Mouse (Mus musculus) heart, embryonic 15.5 days (tissue): Measurements from ENCODE around the gene Rac2. TPM values are rescaled to one million over a fixed set of nuclear protein-coding genes. Genes with fewer than 3 reads are reported as not detected.

ENCODE experiments used
- ATAC-seq: fragments of 200-750 bp; cut with Nextera tagmentation; replicated peaks from 2 replicates; pipeline ENCODE4 v1.8.0; 2017; ENCODE audit warnings: low read depth, moderate TSS enrichment; ENCODE audit not compliant: insufficient number of reproducible peaks, insufficient read depth, low FRiP score
- H3K27ac ChIP-seq: fragments of 300-500 bp; sonication (generic); 2 replicates; pipeline ENCODE4 v1.5.1; 2015; ENCODE audit warnings: mild to moderate bottlenecking, inconsistent platforms
- H3K27me3 ChIP-seq: fragments of 300-500 bp; sonication (generic); 2 replicates; pipeline ENCODE4 v1.6.1; 2015; ENCODE audit warnings: inconsistent platforms
- H3K36me3 ChIP-seq: fragments of 300-500 bp; sonication (generic); 2 replicates; pipeline ENCODE4 v1.6.1; 2015; ENCODE audit warnings: mild to moderate bottlenecking, inconsistent platforms
- H3K4me1 ChIP-seq: fragments of 300-500 bp; sonication (generic); replicated peaks from 2 replicates; pipeline ENCODE4 v1.6.1; 2015; ENCODE audit warnings: inconsistent platforms
- H3K4me2 ChIP-seq: fragments of 300-500 bp; sonication (generic); 2 replicates; pipeline ENCODE4 v1.6.1; 2015; ENCODE audit warnings: inconsistent platforms, mild to moderate bottlenecking, moderate library complexity
- H3K4me3 ChIP-seq: fragments of 300-500 bp; sonication (generic); 2 replicates; pipeline ENCODE4 v1.5.1; 2015; ENCODE audit warnings: mild to moderate bottlenecking, inconsistent platforms
- H3K9ac ChIP-seq: fragments of 300-500 bp; sonication (generic); 2 replicates; pipeline ENCODE4 v1.6.1; 2015; ENCODE audit warnings: mild to moderate bottlenecking, inconsistent platforms
- H3K9me3 ChIP-seq: fragments of 300-500 bp; sonication (generic); replicated peaks from 2 replicates; pipeline ENCODE4 v1.6.1; 2016; ENCODE audit warnings: inconsistent platforms
- WGBS: fragments of 180-500 bp; shearing (Covaris S2); methylation state at CpG from one replicate; pipeline ENCODE4 v1.1.7; 2015; ENCODE audit warnings: mixed read lengths; 5-methylcytosine and 5-hydroxymethylcytosine counted together
- polyA plus RNA-seq: library from polyadenylated mRNA; unstranded; fragments of >200 nt; fragmentation: Nextera tagmentation; extraction: Ambion mirVana; gene quantifications from 2 replicates; pipeline ENCODE4 v1.2.1, GENCODE M21; 2015

Rac2 gene
- polyA plus RNA-seq, 1 experiment from 2014 or later = 9.3 TPM

GRCm38 (mm10) chr15:78588049-78588448, 15.5 kb upstream of the Rac2 start:
- Histone ChIP-seq H3K4me3 (no peak overlapping the region), H3K4me1 (no peaks in the 10 kb centered on the region), H3K4me2 (no peak overlapping the region), H3K9me3 (no peaks in the 10 kb centered on the region), H3K36me3 (no peaks in the 10 kb centered on the region), H3K27ac (no peak overlapping the region), H3K9ac (no peak overlapping the region), H3K27me3 (no peaks in the 10 kb centered on the region)
- no peak for ATAC-seq
- 61% methylated on average over 4 of the region's 4 CpGs for WGBS

GRCm38 (mm10) chr15:78587050-78587994, 14.7 kb upstream of the Rac2 start:
- Histone ChIP-seq H3K4me2 (no peak overlapping the region), H3K4me3 (no peak overlapping the region), H3K4me1 (no peaks in the 10 kb centered on the region), H3K9ac (no peak overlapping the region), H3K36me3 (no peaks in the 10 kb centered on the region), H3K27ac (no peak overlapping the region), H3K27me3 (no peaks in the 10 kb centered on the region), H3K9me3 (no peaks in the 10 kb centered on the region)
- 51% methylated on average over 18 of the region's 18 CpGs for WGBS
- no peak; the same call in 1 of the 2 replicates for ATAC-seq

GRCm38 (mm10) chr15:78585404-78585803, 12.8 kb upstream of the Rac2 start:
- no peak for ATAC-seq
- no peak overlapping the region for H3K9ac ChIP-seq
- no peak overlapping the region for H3K27ac ChIP-seq
- no peaks in the 10 kb centered on the region for H3K9me3 ChIP-seq
- peaks cover 8% of the 10 kb centered on the region for H3K4me1 ChIP-seq
- no peaks in the 10 kb centered on the region for H3K36me3 ChIP-seq
- no peak overlapping the region for H3K4me2 ChIP-seq
- no peaks in the 10 kb centered on the region for H3K27me3 ChIP-seq
- H3K4me3 ChIP-seq = no peak overlapping the region
- WGBS = 83% methylated on average over 7 of the region's 7 CpGs

DNA sequence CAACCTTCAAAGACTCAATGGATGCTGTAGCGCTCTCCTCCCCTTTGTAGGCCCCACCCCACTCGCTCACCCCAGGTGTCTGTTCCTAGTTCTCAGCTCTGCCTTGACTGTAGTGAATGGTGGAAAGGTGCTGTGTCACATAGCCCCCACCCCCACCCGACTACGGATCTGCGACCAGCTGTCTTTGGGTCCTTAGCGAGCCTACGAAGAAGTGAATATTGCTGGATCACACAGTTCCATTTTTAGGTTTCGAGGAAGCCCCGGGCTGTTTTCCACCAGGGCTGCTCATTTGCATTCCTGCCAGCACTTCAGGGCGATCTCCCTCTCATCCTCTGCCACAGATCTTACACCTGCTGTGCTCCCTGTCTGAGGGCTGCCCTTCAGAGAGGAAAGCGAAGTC, 10.8 kb upstream of the Rac2 start:
- no peak overlapping the region for H3K27ac ChIP-seq

DNA sequence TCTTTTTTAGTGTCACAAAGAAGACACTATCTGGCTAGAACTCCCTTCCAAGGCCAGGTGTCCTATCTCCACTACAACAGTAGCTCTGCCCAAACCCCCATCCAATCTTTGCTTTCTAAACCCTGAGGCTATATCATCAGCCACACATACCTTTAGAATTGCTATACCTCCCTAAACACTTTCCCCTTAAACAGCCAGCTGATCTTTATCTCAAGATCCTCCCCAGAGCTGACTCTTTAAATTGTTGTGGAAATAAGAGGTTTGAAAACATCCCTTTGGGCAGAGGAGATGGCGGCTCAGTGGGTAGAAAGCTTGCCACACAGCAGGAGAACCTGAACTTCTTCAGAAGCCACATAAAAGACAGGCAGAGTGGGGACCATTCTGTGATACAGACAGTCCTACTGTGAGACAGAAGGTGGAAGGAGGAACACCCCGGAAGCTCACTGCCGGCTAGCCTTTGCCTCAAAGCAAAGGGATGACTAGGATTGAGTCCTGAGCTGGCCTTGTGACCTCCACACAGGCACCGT, 3.8 kb upstream of the Rac2 start:
- Histone ChIP-seq H3K9ac (no peak overlapping the region), H3K4me1 (peaks cover 28% of the 10 kb centered on the region), H3K9me3 (no peaks in the 10 kb centered on the region), H3K4me3 (no peak overlapping the region), H3K4me2 (no peak overlapping the region), H3K36me3 (no peaks in the 10 kb centered on the region), H3K27me3 (no peaks in the 10 kb centered on the region), H3K27ac (no peak overlapping the region)
- 76% methylated on average over 4 of the region's 4 CpGs for WGBS
- ATAC-seq = no peak

More for the DNA sequence above, 10.8 kb upstream of the Rac2 start:
- no peaks in the 10 kb centered on the region for H3K27me3 ChIP-seq
- H3K4me2 ChIP-seq = no peak overlapping the region
- ATAC-seq = no peak
- no peaks in the 10 kb centered on the region for H3K9me3 ChIP-seq
- no peak overlapping the region for H3K9ac ChIP-seq
- no peak overlapping the region for H3K4me3 ChIP-seq
- H3K36me3 ChIP-seq = no peaks in the 10 kb centered on the region
- peaks cover 19% of the 10 kb centered on the region for H3K4me1 ChIP-seq
- 26% methylated on average over 11 of the region's 11 CpGs for WGBS

DNA sequence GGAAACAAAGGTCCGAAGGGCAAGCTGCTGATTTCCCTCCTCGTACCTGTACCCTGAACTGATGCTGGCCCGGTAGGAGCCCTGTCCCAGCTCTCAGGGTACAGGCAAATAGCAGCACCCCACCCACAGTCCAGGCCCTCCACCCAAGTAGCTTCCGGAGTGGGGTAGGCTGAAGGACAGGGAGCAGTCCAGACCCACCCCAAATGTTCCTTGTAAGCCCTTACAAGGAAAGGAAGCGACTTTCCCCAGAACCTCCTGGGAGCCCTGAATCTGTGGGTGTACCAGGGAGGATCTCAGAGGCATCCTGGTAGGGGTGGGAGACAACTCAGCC, 348 bp downstream of the Rac2 start:
- ATAC-seq = no peak
- H3K36me3 ChIP-seq = no peaks in the 10 kb centered on the region
- no peak overlapping the region for H3K9ac ChIP-seq
- no peaks in the 10 kb centered on the region for H3K27me3 ChIP-seq
- H3K4me2 ChIP-seq = no peak overlapping the region
- H3K9me3 ChIP-seq = no peaks in the 10 kb centered on the region
- H3K4me1 ChIP-seq = peaks cover 13% of the 10 kb centered on the region
- peak overlapping the region; percentile 43 for H3K27ac ChIP-seq
- peak overlapping the region; percentile 32 for H3K4me3 ChIP-seq
- WGBS = 82% methylated on average over 5 of the region's 5 CpGs

DNA sequence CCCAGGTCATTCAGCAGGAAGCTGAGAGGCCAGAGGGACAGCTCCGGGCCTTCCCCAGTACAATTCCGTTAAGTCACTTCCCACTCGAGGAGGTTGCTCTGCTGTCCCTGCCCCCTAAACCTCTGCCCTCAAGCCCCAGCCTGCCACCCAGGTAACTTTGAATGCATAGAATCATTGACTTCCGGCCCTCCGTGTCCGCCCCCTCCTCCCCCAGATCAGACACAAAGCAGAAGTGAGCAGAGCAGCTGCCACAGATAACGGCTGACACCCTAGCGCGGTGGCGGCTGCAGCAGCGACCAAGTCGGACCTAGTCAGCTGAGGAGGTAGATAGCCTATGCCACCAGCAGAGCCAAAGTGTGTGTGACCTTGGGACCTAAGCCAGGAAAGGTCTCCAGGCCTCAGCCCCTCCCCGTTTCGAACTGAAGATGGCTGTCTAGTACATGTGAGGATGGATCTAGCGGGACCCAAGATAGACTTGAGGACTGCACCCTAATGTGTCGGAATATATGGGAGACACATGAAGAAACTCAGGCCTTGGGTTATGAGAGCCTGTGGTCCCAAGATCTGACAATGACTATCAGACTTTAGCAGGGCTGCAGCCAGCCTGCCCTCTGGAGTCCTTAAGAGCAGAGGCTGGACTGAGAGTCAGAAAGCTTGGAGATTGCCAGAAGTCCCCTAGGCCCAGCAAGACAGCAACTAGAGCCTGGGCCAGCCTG, 871 bp downstream of the Rac2 start:
- no peaks in the 10 kb centered on the region for H3K36me3 ChIP-seq
- H3K27ac ChIP-seq = peak overlapping the region; percentile 43
- no peaks in the 10 kb centered on the region for H3K27me3 ChIP-seq
- no peaks in the 10 kb centered on the region for H3K9me3 ChIP-seq
- H3K4me1 ChIP-seq = peaks cover 13% of the 10 kb centered on the region
- peak overlapping the region; percentile 7; the same call in 1 of the 2 replicates for H3K4me2 ChIP-seq
- 16% methylated on average over 16 of the region's 16 CpGs for WGBS
- no peak overlapping the region for H3K9ac ChIP-seq
- peak; percentile 36; the same call in 1 of the 2 replicates for ATAC-seq
- peak overlapping the region; percentile 32 for H3K4me3 ChIP-seq

DNA sequence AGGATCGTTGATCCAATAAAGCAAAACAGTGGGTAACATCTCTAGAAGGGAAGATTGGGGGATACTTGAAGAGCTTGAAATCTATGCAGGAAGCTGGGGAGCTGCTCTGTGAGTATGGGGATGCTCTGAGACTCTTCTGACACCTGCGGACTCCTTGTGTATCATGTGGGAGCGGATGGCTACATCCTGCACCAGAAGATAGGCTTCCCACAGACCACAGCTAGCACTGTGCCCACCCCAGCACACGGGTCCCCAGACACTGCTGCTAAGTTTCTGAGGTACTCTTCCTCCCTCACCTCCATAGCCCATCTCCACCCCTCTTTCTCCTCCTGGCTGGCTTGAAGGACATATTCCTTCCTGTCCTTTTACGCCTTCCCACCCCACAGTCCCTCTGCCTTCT, 2.4 kb downstream of the Rac2 start:
- Histone ChIP-seq H3K9ac (no peak overlapping the region), H3K4me2 (no peak overlapping the region), H3K4me3 (no peak overlapping the region), H3K9me3 (no peaks in the 10 kb centered on the region), H3K36me3 (no peaks in the 10 kb centered on the region), H3K4me1 (peaks cover 13% of the 10 kb centered on the region), H3K27me3 (no peaks in the 10 kb centered on the region), H3K27ac (no peak overlapping the region)
- 94% methylated on average over 5 of the region's 5 CpGs for WGBS
- no peak for ATAC-seq

DNA sequence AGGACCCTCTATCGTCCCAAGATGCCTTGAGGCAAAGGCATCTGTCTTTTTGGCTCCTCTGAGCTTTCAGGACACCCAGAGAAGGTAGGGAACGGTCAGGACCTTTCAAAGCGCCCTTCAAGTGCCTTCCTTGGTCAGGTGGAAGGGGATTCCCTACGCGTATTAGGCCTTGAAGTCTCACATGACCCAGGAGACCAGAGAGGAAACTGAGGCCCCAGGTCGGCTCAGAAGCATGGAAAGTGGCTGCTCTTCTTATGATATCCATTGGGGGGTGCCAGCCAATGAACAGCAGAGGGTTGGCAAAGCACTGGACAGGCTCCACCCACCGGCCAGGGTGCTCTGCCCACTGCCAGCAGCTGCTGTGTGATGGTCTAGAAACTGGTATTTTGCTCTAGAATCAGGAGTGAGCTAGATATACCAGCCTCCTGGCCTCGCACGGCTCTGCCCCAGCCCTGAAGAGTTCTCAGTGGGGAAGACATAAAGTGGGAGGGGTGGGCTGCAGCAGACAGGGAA, 4.9 kb downstream of the Rac2 start:
- Histone ChIP-seq H3K36me3 (no peaks in the 10 kb centered on the region), H3K27me3 (no peaks in the 10 kb centered on the region), H3K4me3 (no peak overlapping the region), H3K27ac (no peak overlapping the region), H3K9ac (no peak overlapping the region), H3K4me2 (no peak overlapping the region), H3K9me3 (no peaks in the 10 kb centered on the region), H3K4me1 (peaks cover 16% of the 10 kb centered on the region)
- WGBS = 68% methylated on average over 9 of the region's 9 CpGs
- ATAC-seq = no peak

DNA sequence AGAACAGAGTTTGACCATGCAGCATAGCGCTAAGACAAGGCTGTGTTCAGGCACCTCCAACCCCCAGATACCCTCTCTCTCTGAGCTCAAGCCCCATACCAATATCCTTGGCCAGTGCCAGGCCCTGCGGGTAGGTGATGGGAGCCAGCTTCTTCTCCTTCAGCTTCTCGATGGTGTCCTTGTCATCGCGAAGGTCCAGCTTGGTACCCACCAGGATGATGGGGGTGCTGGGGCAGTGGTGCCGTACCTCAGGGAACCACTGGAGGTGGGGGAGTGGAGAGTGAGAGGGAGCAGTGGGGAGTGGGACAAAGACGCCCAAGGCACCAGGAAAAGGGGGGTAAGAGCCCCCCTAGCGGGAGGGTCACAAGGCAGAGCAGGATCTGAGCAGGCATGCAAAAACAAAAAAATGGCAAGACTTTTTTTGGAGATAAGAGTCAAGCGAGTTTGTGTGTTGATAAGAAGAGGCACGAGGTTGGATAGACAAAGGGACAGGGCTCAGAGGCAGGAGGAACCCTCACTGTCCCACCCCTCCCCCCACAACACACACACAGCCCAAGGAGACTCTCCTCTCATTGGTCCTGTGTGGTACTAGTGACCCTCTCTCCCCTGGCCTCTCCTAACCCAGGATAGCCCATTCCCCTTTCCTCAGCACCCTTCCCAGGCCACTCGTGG, 7.7 kb downstream of the Rac2 start:
- no peak overlapping the region for H3K9ac ChIP-seq
- no peaks in the 10 kb centered on the region for H3K27me3 ChIP-seq
- H3K36me3 ChIP-seq = no peaks in the 10 kb centered on the region
- no peak for ATAC-seq
- 63% methylated on average over 11 of the region's 11 CpGs for whole genome bisulfite sequencing
- H3K27ac ChIP-seq = no peak overlapping the region
- no peaks in the 10 kb centered on the region for H3K9me3 ChIP-seq
- H3K4me1 ChIP-seq = peaks cover 3% of the 10 kb centered on the region; the same call in 1 of the 2 replicates
- no peak overlapping the region for H3K4me3 ChIP-seq
- no peak overlapping the region for H3K4me2 ChIP-seq

GRCm38 (mm10) chr15:78563937-78564336, 8.6 kb downstream of the Rac2 start:
- H3K4me3 ChIP-seq = no peak overlapping the region
- no peak overlapping the region for H3K4me2 ChIP-seq
- H3K9ac ChIP-seq = no peak overlapping the region
- H3K36me3 ChIP-seq = no peaks in the 10 kb centered on the region
- 68% methylated on average over 5 of the region's 5 CpGs for WGBS
- ATAC-seq = no peak
- no peaks in the 10 kb centered on the region for H3K9me3 ChIP-seq
- H3K27me3 ChIP-seq = no peaks in the 10 kb centered on the region
- H3K27ac ChIP-seq = no peak overlapping the region
- peaks cover 3% of the 10 kb centered on the region; the same call in 1 of the 2 replicates for H3K4me1 ChIP-seq
